Mouse (Mus musculus): ENCODE measurements at regions not wholly inside any gene's neighbourhood (a gene's known extent, or its start where the extent isn't known, plus 50 kb on each side); places are given as distances from the start of the nearest gene placed in this dataset.

- no peak for DNase-seq (ENCODE audit: low read depth)
These were observed 129.6 kb upstream of the Psmd7 start for GRCm38 (mm10) chr8:107717856-107718255.

GRCm38 (mm10) chr8:107719656-107720055 lies 131.4 kb upstream of the Psmd7 start:
- peak; percentile 20 for DNase-seq (ENCODE audit: low read depth)

GRCm38 (mm10) chr8:107726716-107727115 lies 138.5 kb upstream of the Psmd7 start:
- no peak for DNase-seq (ENCODE audit: low read depth)

DNA sequence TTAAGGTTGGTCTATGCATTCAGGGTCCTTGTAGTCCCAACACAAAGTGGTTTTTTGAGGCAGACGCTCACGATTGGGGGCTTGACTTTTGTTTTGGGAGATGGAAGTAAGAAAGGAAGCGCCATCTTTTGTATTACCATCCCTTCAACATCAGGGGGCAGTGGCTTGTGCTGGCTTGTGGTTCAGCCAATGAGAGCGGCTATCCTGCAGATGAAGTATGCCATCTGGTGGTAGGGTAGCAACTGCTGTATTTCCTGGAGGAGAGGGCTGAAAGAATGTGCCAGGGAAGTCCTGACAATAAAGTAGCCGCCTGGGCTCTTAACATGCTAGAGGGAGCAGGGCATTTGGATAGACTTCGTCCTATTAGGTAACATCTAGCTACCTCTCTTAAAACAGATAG lies 139.0 kb upstream of the Psmd7 start:
- DNase-seq (ENCODE audit: low read depth): peak; percentile 16

DNA sequence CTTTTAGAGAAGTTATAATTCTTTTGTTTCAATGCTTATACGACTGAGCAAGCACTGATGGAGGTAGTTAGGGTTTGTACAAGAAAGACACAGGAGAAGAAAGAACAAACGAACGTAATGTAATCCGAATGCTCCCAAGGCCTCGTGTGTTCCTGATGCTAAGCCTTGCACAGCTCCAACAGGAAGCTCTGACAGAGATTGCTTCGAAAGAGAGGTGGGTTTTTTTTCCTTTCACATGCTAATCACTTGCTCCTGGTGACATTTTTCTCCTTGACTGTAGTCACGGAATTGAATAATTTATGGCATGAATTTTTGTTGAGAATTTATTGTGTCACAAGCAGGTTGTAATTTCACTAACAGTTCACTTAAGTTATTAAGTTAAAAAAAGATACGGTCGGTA lies 150.8 kb upstream of the Psmd7 start:
- no peak for DNase-seq (ENCODE audit: low read depth)

DNA sequence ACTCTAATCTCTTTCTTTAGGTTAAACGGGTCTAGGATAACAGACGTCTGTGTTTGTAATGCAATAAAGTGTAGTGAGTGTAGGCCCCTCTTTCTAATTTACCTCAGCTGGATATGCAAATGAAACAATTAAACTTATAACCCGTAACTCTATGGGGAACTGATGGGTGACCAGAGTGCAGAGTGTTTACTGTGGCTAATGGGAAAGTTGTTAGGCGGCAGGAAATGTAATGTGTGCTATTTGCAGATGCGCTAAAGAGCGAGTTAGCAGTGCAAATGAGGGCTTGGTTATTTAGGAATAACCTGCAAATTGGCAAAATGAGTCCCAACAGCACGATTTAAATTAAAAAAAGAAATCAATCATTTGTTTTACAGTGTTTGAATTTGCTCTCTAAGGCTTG lies 168.8 kb upstream of the Psmd7 start:
- no peak for DNase-seq (ENCODE audit: low read depth)

GRCm38 (mm10) chr8:107758637-107759036 lies 170.4 kb upstream of the Psmd7 start:
- DNase-seq (ENCODE audit: low read depth): no peak

DNA sequence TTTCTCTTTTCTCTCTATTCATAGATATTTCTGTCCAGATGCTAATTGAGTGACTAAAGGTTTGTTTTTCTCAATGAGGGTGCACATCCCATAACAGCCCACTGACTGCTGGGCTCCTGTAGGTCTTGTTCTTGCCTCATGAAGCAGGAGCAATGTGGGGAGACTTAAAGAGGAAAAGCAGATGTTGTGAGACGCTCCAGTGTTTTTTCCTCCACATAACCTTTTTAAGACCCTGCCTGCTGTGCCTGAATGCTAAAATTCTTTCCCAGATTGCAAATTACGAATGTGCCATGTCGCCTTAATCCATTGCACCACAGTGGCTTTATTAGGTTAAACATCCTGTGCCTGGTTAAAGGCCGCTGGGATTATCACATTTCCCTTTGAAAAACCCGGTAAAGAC lies 165.5 kb upstream of the Zfhx3 start:
- DNase-seq (ENCODE audit: low read depth): no peak

- DNase-seq (ENCODE audit: low read depth): no peak
These were observed 156.7 kb upstream of the Zfhx3 start for GRCm38 (mm10) chr8:107785771-107786170.

- no peak for DNase-seq (ENCODE audit: low read depth)
These were observed 150.2 kb upstream of the Zfhx3 start for GRCm38 (mm10) chr8:107792286-107792685.

DNA sequence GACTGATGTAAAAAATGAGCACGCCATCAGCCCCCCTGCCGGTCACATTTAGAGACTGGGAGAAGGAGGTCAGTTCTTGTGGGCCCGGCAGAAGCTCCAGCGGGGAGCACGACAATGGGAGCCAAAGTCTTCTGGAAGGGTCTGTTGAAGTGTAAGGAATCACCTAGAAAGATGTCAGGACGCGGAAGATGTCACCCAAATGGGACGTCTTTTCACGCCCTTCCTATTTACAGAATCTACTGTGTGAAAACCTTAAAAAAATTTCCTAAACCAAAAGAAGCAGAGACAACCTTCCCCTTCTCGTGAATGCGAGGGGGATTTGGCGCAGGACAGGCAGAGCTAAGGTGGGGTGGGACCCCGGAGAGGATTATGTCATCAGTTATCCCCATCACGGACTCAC lies 127.5 kb upstream of the Zfhx3 start:
- DNase-seq (ENCODE audit: low read depth): no peak

DNA sequence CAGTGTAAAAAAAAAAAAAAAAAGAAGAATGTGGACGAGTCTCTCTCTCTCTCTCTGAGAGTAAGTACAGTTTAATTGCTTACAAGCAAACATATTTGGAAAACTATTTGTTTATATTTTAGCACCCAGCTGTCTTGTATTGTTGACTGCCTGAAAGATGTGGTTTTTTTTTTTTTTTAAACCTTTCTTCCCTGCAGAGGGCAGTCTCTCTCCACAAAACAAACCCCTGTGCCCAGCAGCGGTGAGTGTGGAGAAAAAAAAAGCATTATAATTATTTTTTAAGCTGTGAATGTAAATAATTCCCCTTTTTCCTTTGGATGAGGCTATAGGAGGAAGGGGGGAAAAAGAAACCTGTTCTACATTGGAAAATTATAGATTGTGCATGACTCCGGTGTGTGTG lies 126.7 kb upstream of the Zfhx3 start:
- peak; percentile 4 for DNase-seq (ENCODE audit: low read depth)

DNA sequence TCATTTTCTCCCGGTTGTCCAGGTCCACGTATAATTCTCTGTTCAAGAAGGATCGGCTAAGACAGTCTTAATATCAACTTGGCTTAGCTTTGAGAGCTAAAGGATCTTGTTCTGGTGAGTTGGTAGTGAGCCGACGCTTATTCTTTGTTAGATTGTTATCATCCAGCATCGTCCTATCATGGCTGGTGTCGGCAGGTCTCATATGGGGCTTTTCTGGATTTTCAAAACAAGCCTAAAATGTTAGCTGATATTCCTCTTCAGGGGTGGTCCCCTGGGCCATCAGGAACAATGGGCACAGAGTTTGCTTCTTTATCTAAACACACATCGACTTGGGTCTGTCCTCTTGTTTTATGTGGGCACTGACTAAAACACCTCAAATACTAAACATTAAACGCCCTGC lies 124.6 kb upstream of the Zfhx3 start:
- no peak for DNase-seq (ENCODE audit: low read depth)

GRCm38 (mm10) chr8:107820174-107820760 lies 122.2 kb upstream of the Zfhx3 start:
- no peak for DNase-seq (ENCODE audit: low read depth)

DNA sequence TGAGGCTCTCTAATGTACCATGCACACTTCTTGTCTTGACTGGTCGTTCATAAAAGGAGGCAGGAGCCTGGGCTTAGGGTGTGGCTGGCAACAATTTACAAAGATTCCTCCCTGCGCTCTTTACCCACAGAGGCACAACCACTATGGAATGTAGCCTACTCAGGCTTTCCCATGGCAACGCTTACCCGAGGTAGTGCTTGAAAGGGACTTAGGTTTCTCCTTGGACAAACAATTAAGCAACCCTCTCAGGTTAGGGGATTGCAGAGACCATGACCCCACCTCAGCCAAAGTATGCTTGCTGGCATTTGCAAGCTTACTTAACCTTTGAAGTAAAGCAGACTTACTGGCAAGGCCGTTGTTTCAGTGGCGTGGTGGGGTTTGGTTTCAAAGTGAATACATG lies 120.9 kb upstream of the Zfhx3 start:
- no peak for DNase-seq (ENCODE audit: low read depth)

DNA sequence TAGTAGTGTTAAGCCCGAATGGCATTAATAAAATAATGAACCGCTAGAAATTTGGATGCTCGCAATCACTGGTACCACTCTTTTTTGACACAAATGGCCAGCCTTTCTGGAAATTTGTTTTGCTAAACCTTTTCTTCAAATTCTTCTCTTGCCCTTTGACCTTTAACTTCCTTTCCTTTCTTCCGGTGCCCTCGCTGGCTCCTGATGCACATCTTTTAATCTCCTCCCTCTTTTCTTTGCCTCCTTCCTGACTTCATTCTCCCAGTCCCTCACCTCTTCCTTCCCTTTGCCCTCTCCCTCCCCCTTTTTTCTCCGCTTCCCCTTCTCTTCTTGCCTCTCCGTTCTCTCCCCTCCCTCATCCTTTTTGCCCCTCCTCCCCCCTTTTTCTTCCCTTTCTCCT lies 118.3 kb upstream of the Zfhx3 start:
- no peak for DNase-seq (ENCODE audit: low read depth)

DNA sequence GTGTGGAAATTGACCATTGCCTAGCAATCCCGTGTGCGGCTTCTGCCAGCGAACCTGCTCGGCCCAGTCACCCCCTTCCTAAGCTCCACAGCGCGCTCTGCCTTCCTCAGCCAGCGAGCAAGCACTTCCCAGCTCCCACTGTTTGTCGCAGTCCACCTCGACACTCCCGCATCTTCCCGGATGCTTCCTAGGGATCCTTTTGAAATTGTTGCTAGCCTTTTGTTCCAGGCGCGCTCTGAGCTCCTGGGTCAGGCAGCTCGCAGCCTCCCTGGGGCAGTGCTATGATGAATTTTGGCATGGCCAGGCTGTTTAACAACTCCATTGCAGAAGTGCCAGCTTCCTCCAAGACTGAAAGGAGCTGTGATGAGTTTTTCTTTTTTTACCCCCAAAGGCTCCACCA lies 117.8 kb upstream of the Zfhx3 start:
- DNase-seq (ENCODE audit: low read depth): no peak

- DNase-seq (ENCODE audit: low read depth): no peak
These were observed 114.8 kb upstream of the Zfhx3 start for GRCm38 (mm10) chr8:107827500-107828125.

GRCm38 (mm10) chr8:107828541-107828940 lies 113.9 kb upstream of the Zfhx3 start:
- no peak for DNase-seq (ENCODE audit: low read depth)

GRCm38 (mm10) chr8:107833481-107833880 lies 109.0 kb upstream of the Zfhx3 start:
- DNase-seq (ENCODE audit: low read depth): no peak

DNA sequence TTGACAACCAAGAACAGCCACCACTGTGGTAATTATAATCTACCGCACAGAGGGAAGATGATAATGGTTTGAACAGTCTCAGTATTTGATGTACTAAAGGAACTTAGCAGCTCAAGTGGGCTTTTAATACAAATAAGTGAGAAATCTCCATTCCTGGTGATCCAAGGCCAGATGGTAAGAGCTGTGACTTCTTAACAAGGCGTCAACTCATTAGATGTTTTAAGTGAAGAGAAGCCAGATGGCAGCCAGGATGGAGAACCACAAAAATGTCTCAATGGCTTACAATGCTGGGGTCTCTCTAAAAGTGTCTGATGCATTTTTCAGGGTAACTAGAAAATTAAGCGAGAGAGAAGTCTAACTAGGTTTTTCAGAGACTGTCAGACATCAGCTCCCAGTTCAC lies 96.3 kb upstream of the Zfhx3 start:
- DNase-seq (ENCODE audit: low read depth): no peak

GRCm38 (mm10) chr8:107851236-107852043 lies 91.0 kb upstream of the Zfhx3 start:
- no peak for DNase-seq (ENCODE audit: low read depth)

- no peak for DNase-seq (ENCODE audit: low read depth)
These were observed 82.7 kb upstream of the Zfhx3 start for GRCm38 (mm10) chr8:107859770-107860169.
